Mouse (Mus musculus): ENCODE data around the gene Knstrn.

DNA sequence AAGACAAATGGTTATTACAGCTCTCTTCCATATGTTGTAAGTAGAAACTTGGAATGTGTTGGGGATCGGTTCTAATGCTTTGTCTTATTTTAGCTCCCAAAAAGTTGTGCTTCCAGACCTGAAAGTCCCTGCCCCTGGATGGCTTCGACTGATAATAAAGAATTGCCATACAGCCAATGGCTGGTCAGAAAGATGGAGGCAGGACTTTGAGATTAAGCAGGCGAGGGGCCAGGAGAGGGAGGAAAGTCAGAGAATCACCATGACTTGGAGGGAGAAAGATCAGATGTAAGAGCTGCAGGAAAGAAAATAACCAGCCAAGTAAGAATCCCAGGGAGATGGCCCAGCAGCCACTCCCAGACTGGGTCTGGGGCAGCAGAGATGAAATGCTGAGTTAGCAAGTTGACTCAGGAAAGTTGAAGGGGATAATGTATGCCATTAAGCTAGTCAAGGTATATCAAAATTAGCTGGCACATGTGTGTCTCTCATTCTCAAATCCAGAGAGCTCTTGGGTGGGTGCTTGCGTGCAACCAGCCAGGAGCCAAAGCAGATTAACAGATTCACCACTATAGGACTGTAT lies 11.2 kb upstream of the Knstrn start:
- TF ChIP-seq MAX (IDR thresholded peaks at IDR 0.05; ENCODE audit: low read length) (no peak), RCOR1 (conservative IDR thresholded peaks at IDR 0.05; ENCODE audit: low read depth, low read length) (no peak), CTCF (conservative IDR thresholded peaks at IDR 0.05 in 1 of 2, IDR thresholded peaks at IDR 0.05 in 1 of 2; ENCODE audit: low read depth in 2 of 2, low read length in 2 of 2) (no peak), USF2 (conservative IDR thresholded peaks at IDR 0.05; ENCODE audit: low read depth, low read length) (no peak), USF1 (IDR thresholded peaks at IDR 0.05; ENCODE audit: low read depth, low read length) (no peak), NELFE (IDR thresholded peaks at IDR 0.05; ENCODE audit: low read depth, low read length) (no peak), POLR2A (IDR thresholded peaks at IDR 0.05; ENCODE audit: low read depth, low read length) (no peak), MYC (IDR thresholded peaks at IDR 0.05; ENCODE audit: low read depth, low read length) (no peak)

Data from CH12.LX (cell line).